Mouse (Mus musculus): ENCODE data around the gene Dnajc11.

- no peak for TF ChIP-seq POLR2A (IDR thresholded peaks at IDR 0.05; ENCODE audit: insufficient read length, low read depth)
- TF ChIP-seq MAX (IDR thresholded peaks at IDR 0.05; ENCODE audit: low read depth), result no peak
- TF ChIP-seq SRF (IDR thresholded peaks at IDR 0.05; ENCODE audit: control insufficient read depth, insufficient read length, low read depth), result no peak
- no peak for TF ChIP-seq MYOG (IDR thresholded peaks at IDR 0.05; ENCODE audit: control insufficient read depth in 1 of 3, insufficient read depth in 1 of 3, insufficient read length in 2 of 3, low read depth in 2 of 3)
- TF ChIP-seq REST (IDR thresholded peaks at IDR 0.05; ENCODE audit: insufficient read depth, insufficient read length), result no peak
- TF ChIP-seq CEBPB (IDR thresholded peaks at IDR 0.05; ENCODE audit: insufficient read depth, poor library complexity, severe bottlenecking), result no peak
- no peak for TF ChIP-seq USF1 (IDR thresholded peaks at IDR 0.05; ENCODE audit: low read depth)
Observed at GRCm38 (mm10) chr4:152002063-152002462, 68.6 kb downstream of the Dnajc11 start.
